Mouse (Mus musculus) cerebellum, postnatal 25 days (tissue): ENCODE results near the gene Hlcs.

Experiments used
- DNase-seq, 2 experiments: peaks; one replicate each; pipeline ENCODE4 v3.0.0; 2021; ENCODE audit warnings: mixed read lengths in 2 of 2

Hlcs gene

DNA sequence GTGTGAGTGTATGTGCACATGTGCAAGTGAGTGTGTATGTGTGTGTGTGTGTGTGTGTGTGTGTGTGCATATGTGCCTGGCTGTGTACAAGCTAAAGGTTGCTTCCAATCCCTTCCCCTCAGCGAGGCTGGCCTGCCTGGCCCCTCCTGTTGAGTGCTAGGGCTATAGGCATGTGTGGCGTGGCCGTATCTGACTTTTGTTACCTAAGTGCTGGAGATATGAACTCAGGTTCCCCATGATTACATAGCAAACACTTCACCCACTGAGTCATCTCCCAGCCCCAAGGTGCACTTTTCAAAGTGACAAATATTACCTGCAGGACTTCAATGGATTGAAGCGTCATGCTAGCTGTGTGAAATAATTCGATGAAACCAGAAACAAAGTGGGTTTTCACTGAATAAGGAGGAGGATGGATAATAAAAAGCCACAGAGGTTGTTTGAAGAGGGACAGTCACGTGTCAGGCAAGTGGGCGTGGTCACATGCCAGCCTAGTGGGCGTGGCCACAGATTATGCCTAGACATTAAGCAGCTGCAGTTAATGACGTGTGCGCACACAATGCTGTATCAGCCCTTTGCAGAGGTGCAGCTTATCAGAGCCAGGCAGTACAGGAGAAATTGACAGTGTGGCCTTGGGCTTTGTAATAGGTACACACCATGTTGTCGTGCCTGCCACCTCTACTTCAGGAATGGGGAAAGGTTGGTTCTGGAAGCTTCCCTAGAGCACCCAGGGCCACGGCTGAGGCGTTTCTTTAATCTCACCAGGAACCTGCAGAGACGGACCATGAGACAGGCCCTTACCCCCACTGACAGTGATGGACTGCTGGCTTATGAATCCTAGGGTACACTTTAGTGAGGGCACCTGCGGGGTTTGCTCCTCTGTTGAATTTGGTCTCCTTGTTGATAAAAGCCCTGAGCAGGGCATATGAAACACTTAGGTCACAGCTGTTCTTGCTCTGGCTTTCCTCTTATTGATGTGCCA, 163.0 kb downstream of the Hlcs start:
- no peak for DNase-seq

DNA sequence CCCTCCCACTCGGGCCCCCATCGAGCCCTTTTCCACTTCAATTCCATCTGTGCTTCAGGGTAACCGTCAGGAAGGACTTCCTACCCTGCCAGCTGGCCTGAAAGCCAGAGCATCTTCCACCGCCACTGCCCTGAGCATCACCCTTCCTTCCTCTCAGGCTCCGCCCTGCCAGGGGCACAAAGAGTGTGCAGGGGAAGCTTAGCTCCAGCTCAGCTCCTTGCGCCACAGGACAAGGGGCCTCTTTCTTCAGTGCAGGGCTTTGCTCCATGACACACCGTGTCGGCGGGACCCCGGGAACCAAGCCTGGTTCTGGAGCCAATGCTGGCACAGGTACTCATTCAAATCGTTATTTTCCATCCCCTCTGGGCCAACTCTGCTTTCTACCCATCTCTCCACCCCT, 165.2 kb downstream of the Hlcs start:
- DNase-seq: peak; percentile 37 to 42

DNA sequence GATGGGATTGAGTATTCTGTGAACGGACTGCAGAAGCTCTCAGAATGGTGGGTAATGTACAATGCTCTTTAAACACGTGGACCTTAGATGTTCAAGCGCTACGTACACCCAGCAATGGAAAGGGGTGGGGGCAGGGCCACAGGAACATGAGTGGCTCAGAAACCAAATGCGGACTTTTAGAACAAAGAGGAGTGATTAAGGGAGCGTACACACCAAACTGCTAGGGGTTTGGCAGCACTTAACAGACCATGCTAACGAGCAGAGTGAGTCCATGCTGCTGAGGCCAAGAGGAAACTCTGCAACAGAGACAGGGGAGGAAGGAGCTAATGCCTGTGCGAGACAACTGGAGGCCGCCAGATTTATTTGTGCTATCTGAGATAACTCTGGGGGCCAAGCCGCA, 170.0 kb downstream of the Hlcs start:
- DNase-seq: no peak

DNA sequence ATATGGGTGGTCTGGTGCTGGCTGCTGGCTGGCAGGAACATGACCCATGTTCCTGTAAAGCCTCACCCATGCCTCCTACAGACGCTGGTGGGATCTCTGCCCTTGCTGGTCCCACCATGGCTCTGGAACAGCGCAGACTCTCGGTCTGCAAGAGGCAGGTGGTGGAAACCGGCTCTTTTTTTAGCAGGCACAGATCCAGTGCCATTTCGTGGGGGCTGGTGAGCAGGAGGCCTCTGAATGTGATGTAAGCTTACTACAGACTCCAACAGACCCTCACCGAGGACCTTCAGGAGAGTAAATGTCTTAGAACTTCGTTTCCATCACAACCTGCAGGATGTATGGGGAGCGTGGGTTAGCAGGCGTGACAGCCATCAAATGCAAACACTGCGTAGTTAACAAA, 172.6 kb downstream of the Hlcs start:
- no peak for DNase-seq

DNA sequence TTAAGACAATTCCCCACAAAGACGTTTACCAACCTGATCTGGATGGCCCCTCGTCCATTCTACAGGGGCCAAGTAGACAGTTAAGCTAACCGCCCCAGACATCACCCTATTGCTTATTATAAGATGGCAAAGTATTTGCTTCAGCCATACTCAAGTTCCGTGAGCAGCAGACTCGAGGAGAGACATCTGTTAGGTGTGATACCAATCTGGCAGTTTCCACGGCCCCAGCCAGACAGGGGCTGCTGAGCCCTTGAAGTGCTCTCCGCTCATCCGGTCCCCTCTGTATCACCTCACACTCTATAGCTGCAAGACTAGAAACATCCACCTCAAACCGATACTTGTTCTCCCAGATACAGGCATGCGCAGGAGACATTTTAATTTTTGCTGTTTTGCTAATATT, 179.2 kb downstream of the Hlcs start:
- DNase-seq: no peak

DNA sequence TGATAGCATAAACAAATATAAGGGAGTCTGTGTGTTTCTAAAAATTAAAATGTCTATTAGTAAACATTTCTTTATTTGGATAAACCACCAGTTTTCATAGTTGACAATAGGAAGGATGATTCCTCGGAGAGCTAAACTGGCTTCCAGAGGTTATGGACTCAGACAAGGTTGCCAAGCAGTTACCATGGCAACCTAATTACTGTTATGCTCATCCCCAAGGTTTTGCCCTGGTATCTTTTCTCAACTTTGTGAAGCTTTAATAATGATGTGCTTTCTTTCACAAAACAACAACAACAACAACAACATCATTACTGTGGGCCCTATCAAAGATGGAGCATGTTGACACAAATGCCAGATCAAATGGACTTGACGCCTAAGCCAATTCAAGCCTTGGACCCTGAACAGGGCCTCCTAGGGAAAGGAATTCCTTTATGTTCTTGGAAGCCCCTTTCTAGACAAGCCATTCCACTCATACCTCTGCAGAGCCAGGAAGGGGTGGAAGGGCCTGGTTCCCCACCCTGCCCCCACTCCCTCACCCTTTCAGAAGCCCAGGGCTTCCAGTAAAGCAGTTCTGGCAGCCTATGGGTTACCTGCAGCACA, 185.0 kb downstream of the Hlcs start:
- no peak for DNase-seq

DNA sequence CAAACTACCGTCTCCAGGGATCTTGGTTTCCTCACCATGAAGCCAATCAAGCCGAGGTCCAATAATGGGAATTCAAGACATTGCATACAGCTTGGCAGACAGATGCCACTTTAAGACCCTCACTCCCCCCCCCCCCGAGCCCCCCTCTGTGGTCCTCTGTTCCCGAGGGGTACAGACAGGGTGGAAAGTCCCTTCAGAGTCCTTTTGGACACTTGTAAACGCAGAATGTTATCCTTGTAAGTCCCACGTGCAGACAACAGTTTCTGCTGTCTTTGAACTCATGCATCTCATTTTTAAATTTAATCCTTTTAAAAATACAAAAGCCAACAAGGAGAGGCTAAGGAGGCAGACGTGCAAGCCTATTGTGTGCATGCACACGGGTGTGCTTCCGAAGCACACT, 187.2 kb downstream of the Hlcs start:
- no peak for DNase-seq

DNA sequence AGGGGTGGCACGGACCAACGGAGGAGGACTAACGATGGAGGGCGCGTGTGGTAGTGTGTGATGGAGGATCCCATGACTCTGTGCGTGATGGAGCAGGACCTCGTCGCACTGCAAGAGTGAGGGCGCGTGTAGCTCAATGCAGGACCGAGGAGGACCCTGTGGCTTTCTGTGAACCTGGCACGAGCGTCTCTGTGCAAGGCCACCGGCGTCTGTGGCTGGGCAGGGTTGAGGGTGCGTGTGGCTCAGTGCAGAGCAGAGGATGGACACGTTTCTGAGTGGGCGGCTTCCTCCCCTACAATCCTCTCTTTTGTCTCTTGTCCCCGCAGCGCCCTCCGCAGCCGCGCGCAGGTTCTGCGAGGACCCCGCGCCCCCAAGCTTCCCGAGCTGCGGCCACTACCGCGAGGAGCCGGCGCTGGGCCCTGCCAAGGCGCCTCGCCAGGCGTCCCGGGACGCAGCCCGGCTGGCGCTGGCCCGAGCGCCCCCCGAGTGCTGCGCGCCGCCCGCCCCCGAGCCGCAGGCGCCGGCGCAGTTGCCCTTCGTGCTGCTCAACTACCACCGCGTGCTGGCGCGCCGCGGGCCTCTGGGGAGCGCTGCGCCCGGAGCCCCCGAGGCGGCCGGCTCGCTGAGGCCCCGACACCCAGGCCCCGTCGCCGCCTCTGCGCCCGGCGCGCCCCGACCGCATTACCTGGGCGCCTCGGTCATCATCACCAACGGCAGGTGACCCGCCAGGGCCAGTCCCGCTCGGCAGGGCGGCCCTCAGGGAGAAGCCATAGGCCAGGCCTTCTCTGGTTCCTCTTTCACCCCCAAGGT, 188.0 kb downstream of the Hlcs start:
- peak in 1 of 2 experiments; percentile 24 for DNase-seq

DNA sequence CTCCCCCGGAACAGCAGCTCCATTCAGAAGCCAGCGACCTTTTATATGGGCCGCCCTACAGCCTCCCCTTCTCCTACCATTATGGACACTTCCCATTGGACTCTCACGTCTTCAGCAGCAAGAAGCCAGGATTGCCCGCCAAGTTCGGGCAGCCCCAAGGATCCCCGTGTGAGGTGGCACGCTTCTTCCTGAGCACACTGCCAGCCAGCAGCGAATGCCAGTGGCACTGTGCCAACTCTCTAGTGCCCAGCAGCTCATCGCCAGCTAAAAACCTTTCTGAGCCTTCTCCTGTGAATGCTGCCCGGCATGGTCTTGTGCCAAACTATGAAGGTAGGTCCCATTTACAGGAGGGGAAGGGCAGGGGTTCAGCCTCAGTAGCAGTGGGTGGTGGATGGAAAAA, 190.1 kb downstream of the Hlcs start:
- DNase-seq: peak; percentile 65 to 81

DNA sequence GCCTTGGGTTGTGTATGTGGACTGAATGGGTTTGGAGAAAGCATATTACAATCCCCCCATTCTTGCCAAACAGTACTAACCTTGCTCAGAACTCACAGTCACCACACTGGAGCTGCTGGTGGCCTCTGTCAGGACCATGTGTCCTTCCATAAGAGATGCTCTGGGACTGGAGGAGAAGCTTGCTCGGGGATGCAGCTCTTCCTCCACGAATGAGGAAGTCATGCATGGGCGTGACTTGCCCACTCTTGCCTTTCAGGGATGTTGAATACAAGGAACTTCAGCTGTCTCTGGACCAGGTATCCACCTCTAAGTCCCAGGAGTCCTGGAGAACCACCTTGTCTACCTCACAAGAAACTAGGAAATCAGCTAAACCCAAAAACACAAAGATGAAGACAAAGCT, 191.0 kb downstream of the Hlcs start:
- no peak for DNase-seq

DNA sequence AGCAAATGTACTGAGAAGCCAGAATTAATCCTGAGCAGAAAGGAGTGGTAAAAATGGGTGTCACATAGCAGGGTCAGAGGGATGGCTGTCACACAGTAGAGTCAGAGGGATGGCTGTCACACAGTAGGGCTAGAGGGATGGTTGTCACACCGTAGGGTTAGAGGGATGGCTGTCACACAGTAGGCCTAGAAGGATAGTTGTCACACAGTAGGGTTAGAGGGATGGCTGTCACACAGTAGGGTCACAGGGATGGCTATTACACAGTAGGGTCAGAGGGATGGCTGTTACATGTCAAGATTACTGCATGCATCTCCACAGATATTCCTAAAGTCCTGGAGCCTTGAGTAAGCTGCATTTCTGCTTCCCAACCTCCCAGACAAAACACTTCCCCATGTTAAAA, 195.0 kb downstream of the Hlcs start:
- no peak for DNase-seq

DNA sequence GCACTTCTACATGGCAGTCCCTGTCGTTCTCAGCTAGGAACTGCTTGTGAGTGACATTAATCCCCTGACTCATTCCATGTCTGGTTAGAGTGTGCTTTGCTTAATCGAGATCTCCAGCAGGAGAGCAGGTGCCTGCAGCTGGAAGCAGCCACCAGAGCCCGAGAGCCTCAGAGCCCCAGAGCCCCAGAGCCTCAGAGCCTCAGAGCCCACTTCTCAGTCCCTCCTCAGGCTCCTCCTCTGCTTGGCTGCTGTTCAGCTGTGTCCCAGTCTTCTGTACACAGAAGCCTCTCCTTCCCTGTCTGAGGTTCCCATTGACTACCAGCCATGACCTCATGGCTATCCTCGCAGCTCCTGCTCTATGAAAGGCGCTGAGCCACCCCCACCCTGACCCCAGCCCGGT, 196.0 kb downstream of the Hlcs start:
- no peak for DNase-seq

DNA sequence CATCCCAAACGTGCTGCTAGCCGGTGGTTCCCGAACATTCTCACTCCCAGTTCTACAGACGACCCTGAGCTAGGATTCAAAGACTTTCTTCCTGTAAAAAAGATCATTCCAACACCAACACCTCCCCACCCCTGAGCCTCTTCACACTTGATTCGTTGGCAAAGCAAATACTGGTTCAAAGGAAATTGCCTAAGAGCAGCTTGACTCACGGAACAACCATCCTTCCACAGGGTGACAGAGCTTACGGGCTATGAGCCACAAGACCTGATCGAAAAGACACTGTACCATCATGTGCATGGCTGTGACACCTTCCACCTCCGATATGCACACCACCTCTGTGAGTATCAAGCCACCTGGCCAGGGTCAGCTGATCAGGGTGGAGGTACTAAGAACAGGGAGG, 198.7 kb downstream of the Hlcs start:
- no peak for DNase-seq

DNA sequence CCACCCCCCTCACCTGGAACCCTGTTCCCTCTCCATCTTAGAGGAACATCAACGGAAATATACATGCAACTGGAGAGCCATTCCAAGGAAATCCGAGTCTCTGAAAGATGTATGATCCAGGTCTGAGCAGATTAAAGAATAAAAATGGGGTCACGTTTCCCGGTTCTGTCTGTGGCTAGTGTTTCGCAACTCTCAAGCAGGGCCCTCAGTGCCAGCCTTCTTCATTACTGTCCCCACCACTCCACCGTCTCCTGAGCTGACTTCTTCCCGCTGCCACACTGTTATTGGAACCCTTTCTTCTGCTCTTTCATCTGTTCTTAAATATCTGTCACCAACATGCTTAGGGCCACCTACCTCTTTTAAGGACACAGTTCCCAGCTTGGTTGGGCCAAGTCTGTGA, 200.2 kb downstream of the Hlcs start:
- no peak for DNase-seq

DNA sequence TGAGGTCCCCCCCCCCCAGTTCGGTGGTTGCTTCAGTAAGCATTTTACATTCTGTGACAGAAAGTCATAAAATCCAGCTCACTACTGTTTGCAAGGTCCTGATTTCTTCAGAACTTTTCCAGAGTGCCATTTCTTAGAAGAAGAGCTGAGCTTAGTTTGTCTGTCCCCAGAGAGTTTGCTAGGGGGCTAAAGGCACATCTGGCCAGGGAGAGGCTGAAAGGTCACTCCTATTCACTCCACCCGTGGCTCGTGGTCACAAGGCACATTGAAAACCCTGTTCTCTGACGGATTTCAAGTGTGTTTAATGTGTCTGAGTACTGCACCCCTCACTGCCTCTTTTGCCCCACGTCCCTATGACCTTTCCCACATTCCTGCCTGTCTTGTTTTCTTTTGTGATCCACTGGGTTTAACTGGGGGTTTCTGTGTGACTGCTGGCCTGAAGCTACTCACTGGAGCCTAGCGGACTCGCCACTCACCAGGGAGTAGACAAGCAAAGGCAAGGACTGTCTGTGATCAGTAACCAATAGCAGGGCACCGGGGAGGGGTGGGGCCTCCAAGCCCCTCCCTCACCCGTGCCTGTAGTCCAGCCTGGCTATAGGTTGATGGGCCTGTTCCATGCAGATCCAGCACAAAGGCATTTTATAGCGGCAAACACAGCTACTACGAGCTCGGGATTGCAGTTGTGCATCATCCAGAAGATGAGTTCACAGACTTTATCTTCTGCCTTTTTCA, 215.5 kb downstream of the Hlcs start:
- no peak for DNase-seq

DNA sequence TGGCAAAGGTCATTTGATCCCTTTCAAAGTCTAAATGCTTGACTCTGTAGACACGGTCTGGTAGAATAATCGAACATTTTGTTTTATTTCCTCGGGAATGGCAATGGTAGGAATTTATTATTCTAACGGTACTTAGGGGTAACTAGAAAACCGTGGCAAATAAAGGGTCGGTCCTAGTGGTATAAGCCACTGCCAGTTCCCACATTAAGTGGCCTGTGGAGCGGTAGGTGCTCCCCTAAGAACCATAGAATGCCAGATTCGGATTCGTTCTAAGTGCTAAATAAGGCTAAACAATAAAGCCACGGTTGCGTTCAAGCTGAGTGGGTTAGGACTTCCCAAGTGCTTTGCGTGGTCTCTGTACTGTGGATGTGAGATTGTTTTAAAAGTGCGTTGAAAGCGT, 216.9 kb downstream of the Hlcs start:
- DNase-seq: no peak

DNA sequence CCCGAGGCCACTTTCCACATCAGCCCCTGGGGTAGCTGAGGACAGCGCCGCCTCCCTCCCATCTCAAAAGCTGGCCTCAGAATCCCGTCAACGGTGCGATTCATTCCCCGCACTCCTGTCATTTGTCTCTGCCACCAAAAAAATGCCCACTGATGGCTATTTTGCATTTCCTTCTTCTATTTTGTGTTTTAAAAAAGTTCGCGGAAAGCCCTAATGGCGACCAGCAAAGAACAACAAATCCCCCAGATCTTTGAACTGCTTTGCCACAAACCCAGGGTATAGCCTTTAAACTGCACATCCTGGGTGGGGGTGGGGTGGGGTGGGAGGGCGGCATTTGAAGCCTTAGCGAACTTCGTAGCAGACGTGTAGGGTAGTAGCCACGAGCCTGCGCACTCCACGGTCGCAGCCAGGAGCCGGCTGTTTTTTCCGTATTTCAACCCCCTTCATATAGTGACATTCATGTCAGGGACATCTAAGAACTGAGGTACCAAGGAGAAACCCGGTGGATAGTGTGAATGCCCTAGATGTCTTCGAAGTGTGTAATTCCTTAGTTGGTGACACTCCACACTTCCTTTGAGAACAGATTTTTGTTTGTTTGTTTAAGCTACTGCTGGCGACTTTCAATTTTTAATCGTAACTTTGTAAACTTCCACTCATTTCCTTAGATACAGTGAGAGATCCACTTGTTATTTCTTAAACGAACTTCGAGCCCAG, 218.1 kb downstream of the Hlcs start:
- no peak for DNase-seq

DNA sequence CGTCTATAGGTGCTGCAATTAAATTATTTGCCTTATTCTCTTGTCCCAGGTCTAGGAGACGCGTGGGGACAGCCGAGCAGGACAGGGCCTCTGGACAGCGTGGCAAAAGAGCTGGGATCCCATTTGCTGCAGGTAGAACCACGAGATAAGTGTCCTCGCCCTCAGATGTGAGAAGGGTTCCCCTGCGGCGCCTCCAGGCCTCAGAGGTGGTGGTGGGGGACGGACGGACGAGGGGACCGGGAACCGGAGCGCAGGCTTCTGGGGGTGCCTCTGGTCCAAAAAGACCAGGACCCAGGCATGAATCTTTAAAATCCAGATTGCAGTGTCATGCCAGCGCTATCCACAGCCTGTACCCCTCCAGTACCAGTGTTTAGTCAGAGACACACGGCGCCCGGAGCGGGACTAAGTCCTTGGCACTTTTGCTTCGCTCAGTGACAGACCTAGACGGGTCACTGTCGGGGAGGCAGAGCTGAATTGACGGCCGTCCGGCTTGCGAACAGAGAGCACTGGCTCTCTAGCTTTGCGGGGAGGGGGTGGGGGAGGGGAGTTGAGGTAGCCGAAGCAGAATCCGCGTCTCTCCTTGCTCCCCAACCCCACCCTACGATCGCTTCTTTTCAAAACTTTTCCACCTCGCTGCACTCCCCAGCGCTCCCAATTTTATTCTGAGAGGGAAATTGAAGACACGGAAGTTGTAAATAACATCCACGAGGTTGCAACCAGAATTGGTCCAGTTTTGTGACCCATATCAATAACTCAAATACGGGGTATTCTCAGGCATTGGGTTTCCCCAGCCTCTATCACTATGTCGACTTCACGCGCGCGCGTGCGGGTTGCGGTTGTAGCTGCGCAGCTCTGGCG, 218.9 kb downstream of the Hlcs start:
- no peak for DNase-seq

DNA sequence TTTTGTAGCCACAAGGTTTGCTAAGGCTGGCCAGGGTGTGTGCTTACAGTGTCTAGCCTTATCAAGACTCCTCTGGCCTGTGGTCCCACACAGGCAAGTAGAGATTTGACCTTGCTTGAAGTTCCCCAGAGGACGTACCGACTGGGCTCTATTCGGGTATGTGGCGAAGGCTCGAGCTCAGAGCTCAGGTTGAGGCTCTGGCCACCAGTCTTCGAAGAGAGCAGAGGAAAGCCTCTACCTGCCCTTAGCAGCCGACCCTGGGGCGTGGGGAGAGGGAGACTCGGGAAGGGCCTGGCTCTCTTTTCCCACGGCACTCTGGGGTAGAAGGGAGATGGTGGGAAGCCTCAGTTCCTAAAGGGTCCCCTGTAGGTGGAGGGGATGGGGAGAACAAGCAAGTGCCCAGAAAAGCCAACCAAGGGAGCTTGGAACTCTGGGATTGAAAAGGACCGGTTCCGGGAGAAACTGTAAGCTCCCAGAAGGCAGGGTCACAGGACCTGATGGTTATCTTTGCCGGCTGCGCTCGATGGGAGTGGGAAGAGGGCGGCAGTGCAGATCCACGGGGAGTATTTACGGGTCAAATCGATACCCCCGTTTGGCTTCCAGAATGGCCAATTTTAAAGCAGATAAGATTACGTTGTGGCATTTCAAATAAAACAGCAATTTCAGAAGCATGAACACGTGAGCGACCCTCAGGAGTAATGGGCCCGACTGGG, 220.1 kb downstream of the Hlcs start:
- no peak for DNase-seq

DNA sequence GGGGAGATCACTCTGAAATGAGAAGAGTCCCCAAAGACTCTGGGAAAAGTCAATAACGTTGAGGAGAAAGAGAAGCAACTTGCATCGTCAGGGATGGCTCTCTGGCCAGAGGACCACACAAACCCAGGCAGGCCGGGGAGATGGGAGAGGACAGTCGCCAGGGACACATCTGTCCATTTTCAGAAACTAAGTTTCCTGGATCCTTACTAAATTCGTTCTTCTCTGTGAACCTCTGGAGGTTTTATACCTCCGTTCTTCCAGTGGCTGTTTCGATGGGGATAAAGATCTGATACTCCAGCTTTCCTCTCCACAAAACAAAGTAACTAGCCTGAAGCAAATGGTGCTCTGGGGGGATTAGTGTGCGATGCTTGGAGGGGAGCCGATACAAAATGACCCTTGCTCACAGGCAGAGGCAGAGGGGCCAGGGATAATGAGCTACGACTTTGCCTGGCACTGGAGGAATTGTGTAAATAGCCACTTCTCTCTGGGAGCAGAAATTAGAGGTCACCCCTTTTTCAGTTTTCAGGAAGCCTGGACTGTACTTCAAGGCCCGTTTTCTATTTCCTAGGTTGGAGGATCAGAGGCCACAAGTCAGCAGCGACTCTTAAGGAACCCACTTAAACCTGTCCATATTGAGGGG, 220.7 kb downstream of the Hlcs start:
- no peak for DNase-seq
